Mouse (Mus musculus) forebrain, embryonic 10.5 days (tissue): ENCODE results near the gene Mrpl52. TPM values are rescaled to one million over a fixed set of nuclear protein-coding genes. Genes with fewer than 3 reads are reported as not detected.
A peak's percentile ranks its signal among the peaks of the same experiment; 100 is the strongest.

Experiments used
- DNase-seq: peaks from one replicate; pipeline ENCODE4 v3.0.0-alpha.2; 2017; ENCODE audit warnings: low spot score; ENCODE audit errors: extremely low spot score
- H3K27ac ChIP-seq: fragments of 300-500 bp; sonication (generic); 2 replicates; pipeline ENCODE4 v1.5.1; 2016; ENCODE audit warnings: mild to moderate bottlenecking
- H3K27me3 ChIP-seq: fragments of 300-500 bp; sonication (generic); 2 replicates; pipeline ENCODE4 v1.6.1; 2016; ENCODE audit warnings: mild to moderate bottlenecking; ENCODE audit not compliant: poor library complexity, severe bottlenecking
- H3K36me3 ChIP-seq: fragments of 300-500 bp; sonication (generic); replicated peaks from 2 replicates; pipeline ENCODE4 v1.6.1; 2016; ENCODE audit warnings: mild to moderate bottlenecking, moderate library complexity
- H3K4me1 ChIP-seq: fragments of 300-500 bp; sonication (generic); 2 replicates; pipeline ENCODE4 v1.6.1; 2016
- H3K4me3 ChIP-seq: fragments of 300-500 bp; sonication (generic); 2 replicates; pipeline ENCODE4 v1.5.1; 2016; ENCODE audit warnings: mild to moderate bottlenecking, moderate library complexity
- H3K9me3 ChIP-seq: fragments of 300-500 bp; sonication (generic); 2 replicates; pipeline ENCODE4 v1.6.1; 2016; ENCODE audit warnings: mild to moderate bottlenecking, moderate library complexity
- WGBS: fragments of 180-500 bp; shearing (Covaris S2); methylation state at CpG from one replicate; pipeline ENCODE4 v1.1.7; 2016; 5-methylcytosine and 5-hydroxymethylcytosine counted together
- polyA plus RNA-seq: library from polyadenylated mRNA; unstranded; fragments of >200 nt; fragmentation: Nextera tagmentation; extraction: Ambion mirVana; gene quantifications from 2 replicates; pipeline ENCODE4 v1.2.1, GENCODE M21; 2016

Mrpl52 gene
- polyA plus RNA-seq, result 200 and 201 TPM in 2 replicates

- Histone ChIP-seq H3K4me1 (peaks cover 47% of the 10 kb centered on the region), H3K4me3 (peak within 1 kb of the TSS; percentile 86), H3K9me3 (no peaks in the 10 kb centered on the region), H3K27me3 (peaks cover 4% of the 10 kb centered on the region), H3K36me3 (peaks cover 18% of the 10 kb centered on the region), H3K27ac (peak within 1 kb of the TSS; percentile 92)
- under 1% methylated on average over 48 of the region's 48 CpGs for WGBS
- peak; percentile 94 for DNase-seq
Observed at GRCm38 (mm10) chr14:54426689-54427398, at the start of gene Mrpl52. TSS of gene Mrpl52 (plus strand) at chr14:54426909.

- H3K36me3 ChIP-seq, result no peaks in the 10 kb centered on the region; the same call in 1 of the 2 replicates
- H3K4me3 ChIP-seq, result no peak overlapping the region
- no peak for DNase-seq
- no peaks in the 10 kb centered on the region for H3K9me3 ChIP-seq
- 88% methylated on average over 6 of the region's 6 CpGs for WGBS
- H3K27me3 ChIP-seq, result no peaks in the 10 kb centered on the region
- no peak overlapping the region for H3K27ac ChIP-seq
- peaks cover 14% of the 10 kb centered on the region for H3K4me1 ChIP-seq
Observed at GRCm38 (mm10) chr14:54377166-54377565, 49.5 kb upstream of the Mrpl52 start.

DNA sequence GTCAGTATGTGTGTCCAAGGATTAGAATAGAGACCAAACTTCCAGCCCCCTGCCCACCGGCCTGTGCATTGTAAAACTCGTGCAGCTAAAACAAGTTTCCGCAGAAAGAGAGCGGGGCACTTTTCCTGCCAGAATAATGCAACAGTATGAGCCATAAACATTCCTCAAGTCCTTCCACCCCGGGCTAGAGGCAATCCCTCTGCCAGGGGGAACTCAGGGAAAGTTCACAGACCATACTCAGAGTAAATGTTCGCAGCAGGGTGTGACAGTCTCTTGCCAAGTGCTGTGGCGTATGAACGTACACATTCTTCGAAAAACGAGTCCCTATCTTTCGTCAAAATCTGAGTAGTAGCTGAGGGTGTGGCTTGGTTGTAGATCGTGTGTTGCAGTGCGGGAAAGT lies 47.1 kb upstream of the Mrpl52 start:
- H3K27me3 ChIP-seq, result no peaks in the 10 kb centered on the region
- peaks cover 30% of the 10 kb centered on the region for H3K4me1 ChIP-seq
- no peak overlapping the region for H3K4me3 ChIP-seq
- no peaks in the 10 kb centered on the region for H3K36me3 ChIP-seq
- H3K27ac ChIP-seq, result no peak overlapping the region
- DNase-seq, result no peak
- WGBS, result 88% methylated on average over 13 of the region's 13 CpGs
- H3K9me3 ChIP-seq, result no peaks in the 10 kb centered on the region

DNA sequence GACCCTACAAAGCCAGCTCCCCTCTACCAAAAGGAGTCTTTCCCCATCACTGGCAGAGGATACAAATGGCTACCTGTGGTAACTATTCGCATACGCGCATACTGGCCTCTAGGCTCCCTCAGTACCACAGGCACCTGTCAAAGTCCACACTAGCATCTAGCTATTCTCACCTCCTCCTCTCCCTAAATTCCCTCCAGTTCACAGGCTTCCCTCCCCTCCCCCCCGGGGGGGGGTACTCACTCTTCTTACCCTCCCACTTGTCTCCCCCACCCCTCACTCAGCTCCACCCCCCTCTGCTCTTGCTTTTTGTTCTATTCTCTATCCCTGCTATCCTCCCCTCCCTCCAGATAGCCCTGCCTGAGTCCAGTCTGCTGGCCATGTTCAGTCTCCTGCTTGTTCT lies 46.1 kb upstream of the Mrpl52 start:
- WGBS, result 76% methylated on average over 4 of the region's 4 CpGs
- no peak overlapping the region for H3K4me3 ChIP-seq
- H3K4me1 ChIP-seq, result peaks cover 30% of the 10 kb centered on the region
- no peak for DNase-seq
- H3K27me3 ChIP-seq, result no peaks in the 10 kb centered on the region
- no peaks in the 10 kb centered on the region for H3K9me3 ChIP-seq
- H3K36me3 ChIP-seq, result no peaks in the 10 kb centered on the region
- H3K27ac ChIP-seq, result peak overlapping the region; percentile 1; the same call in 1 of the 2 replicates

DNA sequence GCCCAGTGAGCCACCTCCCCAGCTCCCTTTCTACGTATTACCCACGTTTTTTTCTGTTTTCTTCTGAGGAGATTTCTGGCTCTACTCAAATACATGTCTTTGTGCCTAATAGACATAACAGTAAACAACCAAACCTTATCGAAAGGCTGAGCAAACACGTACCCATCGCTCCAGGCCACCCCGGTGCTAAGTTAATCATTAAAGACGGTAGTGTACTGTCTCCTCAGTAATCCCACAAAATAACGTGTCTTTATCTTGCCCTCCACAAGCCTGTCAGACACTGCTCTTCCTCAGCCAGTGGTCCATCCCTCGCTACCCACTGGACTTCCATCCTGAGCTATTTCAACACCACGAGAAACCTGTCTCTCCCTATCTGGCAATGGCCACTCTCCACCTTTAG lies 44.9 kb upstream of the Mrpl52 start:
- Histone ChIP-seq H3K27me3 (no peaks in the 10 kb centered on the region), H3K9me3 (no peaks in the 10 kb centered on the region), H3K4me1 (peaks cover 30% of the 10 kb centered on the region), H3K4me3 (no peak overlapping the region), H3K27ac (0 out of 2 replicates have a peak overlapping the region, but pooled peaks have one; percentile 17), H3K36me3 (no peaks in the 10 kb centered on the region)
- no peak for DNase-seq
- 79% methylated on average over 10 of the region's 10 CpGs for WGBS

DNA sequence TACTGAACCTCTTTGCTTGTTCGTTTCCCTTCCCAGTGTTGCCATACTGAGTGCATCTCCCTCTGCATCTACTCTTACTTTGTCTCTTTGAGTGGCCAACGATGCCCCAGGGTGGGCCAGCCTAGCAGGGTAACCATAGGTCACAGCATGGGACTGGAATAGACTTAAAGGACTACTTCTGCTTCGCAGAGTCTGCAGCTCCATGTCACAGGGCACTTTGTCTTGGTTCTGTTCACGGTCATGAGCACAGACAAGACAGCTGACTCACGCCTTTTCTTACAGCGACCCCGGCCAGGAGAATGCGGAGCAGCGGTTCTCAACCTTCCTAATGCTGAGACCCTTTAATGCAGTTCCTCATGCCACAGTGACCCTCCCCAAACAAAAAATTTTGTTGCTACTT lies 44.1 kb upstream of the Mrpl52 start:
- DNase-seq, result no peak
- Histone ChIP-seq H3K9me3 (no peaks in the 10 kb centered on the region), H3K4me1 (peaks cover 34% of the 10 kb centered on the region), H3K36me3 (no peaks in the 10 kb centered on the region), H3K27ac (no peak overlapping the region), H3K4me3 (no peak overlapping the region), H3K27me3 (no peaks in the 10 kb centered on the region)
- WGBS, result 69% methylated on average over 9 of the region's 9 CpGs

- Histone ChIP-seq H3K4me3 (no peak overlapping the region), H3K4me1 (peaks cover 34% of the 10 kb centered on the region), H3K9me3 (no peaks in the 10 kb centered on the region), H3K27me3 (no peaks in the 10 kb centered on the region), H3K27ac (peak overlapping the region; percentile 17; the same call in 1 of the 2 replicates), H3K36me3 (no peaks in the 10 kb centered on the region)
- DNase-seq, result no peak
- 60% methylated on average over 4 of the region's 4 CpGs for WGBS
Observed at GRCm38 (mm10) chr14:54383355-54383771, 43.3 kb upstream of the Mrpl52 start.

DNA sequence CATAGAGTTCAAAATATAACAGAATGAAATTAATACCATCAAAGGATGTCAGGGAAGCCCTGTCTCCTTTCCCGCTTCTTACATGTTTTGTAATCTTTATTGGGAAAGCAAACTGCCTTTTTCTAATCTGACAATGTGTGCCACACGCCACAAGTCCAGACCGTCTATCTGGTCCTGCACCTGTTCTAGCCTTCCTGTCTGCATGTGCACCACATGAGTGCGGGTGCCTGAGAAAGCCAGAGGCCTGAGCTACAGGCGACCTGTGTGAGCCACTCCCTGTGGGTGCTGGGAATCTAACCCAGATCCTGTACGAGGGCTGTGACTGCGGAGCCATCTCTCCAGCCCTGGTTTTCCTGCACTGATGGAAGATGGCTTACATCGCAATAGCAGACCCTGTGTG lies 42.3 kb upstream of the Mrpl52 start:
- Histone ChIP-seq H3K9me3 (no peaks in the 10 kb centered on the region), H3K36me3 (no peaks in the 10 kb centered on the region), H3K27ac (no peak overlapping the region), H3K4me3 (no peak overlapping the region), H3K27me3 (no peaks in the 10 kb centered on the region), H3K4me1 (peaks cover 34% of the 10 kb centered on the region)
- DNase-seq, result no peak
- WGBS, result 95% methylated on average over 8 of the region's 8 CpGs

DNA sequence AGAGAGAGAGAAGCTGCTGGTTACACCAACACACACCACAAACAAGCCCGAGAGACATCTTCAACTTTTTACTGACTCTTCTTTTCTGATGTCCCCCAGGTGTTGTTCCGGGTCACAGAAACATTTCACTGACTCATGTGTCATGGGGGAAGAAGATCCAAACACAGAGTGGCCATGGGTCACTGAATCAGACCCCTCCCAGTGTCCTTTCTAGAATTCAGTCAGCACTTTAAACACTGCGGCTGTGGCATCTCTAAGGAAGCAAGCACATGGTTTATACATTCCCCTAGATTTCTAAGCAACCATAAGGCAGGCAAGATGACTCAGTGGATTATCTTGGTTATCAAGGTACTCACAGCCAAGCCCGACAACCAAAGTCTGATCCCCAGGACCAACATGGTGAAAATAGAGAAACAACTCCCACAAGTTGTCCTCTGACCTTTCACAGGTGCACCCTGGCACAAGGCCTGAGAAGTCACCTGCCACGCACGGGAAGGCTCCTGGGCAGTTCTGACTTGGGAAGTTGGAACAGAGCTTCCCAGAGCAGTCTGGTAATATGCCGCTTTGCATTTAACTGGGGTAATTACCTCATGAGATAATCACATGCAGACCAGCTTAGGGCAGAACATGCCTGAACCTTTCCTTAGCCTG lies 40.6 kb upstream of the Mrpl52 start:
- no peak overlapping the region for H3K27ac ChIP-seq
- H3K9me3 ChIP-seq, result no peaks in the 10 kb centered on the region
- no peak overlapping the region for H3K4me3 ChIP-seq
- H3K36me3 ChIP-seq, result no peaks in the 10 kb centered on the region
- WGBS, result 87% methylated on average over 7 of the region's 7 CpGs
- H3K4me1 ChIP-seq, result peaks cover 24% of the 10 kb centered on the region
- DNase-seq, result no peak
- no peaks in the 10 kb centered on the region for H3K27me3 ChIP-seq

DNA sequence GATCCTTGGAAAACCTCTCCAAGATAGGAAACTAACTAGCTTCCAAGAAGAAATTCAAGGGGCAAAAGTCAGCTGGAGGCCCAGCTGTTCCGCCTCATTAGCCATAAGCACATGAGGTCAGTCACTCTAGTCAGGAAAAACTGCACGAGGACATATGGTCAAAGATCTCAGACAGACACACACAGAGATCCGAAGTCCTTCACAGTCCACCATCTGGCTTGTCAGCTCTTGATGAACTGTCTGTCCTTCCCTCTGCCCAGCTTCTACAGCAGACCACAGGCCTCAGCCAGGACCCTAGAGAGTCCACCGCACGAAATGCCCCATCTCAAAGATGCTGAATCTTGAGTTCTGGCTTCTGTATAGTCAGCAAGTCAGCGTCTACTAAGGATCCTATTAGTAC lies 39.2 kb upstream of the Mrpl52 start:
- DNase-seq, result no peak
- Histone ChIP-seq H3K36me3 (no peaks in the 10 kb centered on the region), H3K27me3 (no peaks in the 10 kb centered on the region), H3K27ac (no peak overlapping the region), H3K9me3 (no peaks in the 10 kb centered on the region), H3K4me3 (no peak overlapping the region), H3K4me1 (peaks cover 16% of the 10 kb centered on the region)
- 86% methylated on average over 6 of the region's 6 CpGs for WGBS

DNA sequence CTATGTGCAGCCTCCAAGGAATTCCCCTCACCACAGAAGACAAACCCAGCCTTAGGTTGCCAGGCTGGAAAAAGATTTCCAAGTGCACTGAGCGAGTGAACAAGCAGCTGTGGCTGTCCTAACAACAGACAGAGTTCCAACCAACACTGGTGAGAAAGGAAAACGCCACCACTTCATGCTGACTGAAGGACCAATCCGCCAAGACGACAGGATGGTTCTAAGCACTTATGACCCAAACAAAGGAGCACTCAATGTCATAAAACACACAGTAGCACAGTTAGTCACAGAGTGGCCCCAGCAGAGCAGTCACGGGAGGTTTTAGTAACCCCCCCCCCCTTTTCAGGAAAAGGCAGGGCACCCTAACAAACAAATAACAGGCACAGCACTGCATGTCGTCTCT lies 35.9 kb upstream of the Mrpl52 start:
- 81% methylated on average over 6 of the region's 6 CpGs for WGBS
- 0 out of 2 replicates have a peak, but pooled peaks cover 4% of the 10 kb centered on the region for H3K4me1 ChIP-seq
- H3K4me3 ChIP-seq, result no peak overlapping the region
- H3K27ac ChIP-seq, result no peak overlapping the region
- H3K9me3 ChIP-seq, result no peaks in the 10 kb centered on the region
- H3K27me3 ChIP-seq, result no peaks in the 10 kb centered on the region
- H3K36me3 ChIP-seq, result no peaks in the 10 kb centered on the region
- DNase-seq, result no peak

- Histone ChIP-seq H3K27ac (no peak overlapping the region), H3K4me1 (peaks cover 1% of the 10 kb centered on the region; the same call in 1 of the 2 replicates), H3K9me3 (no peaks in the 10 kb centered on the region), H3K4me3 (no peak overlapping the region), H3K27me3 (no peaks in the 10 kb centered on the region), H3K36me3 (no peaks in the 10 kb centered on the region)
- 82% methylated on average over 3 of the region's 3 CpGs for WGBS
- DNase-seq, result no peak
Observed at GRCm38 (mm10) chr14:54393794-54394193, 32.9 kb upstream of the Mrpl52 start.

DNA sequence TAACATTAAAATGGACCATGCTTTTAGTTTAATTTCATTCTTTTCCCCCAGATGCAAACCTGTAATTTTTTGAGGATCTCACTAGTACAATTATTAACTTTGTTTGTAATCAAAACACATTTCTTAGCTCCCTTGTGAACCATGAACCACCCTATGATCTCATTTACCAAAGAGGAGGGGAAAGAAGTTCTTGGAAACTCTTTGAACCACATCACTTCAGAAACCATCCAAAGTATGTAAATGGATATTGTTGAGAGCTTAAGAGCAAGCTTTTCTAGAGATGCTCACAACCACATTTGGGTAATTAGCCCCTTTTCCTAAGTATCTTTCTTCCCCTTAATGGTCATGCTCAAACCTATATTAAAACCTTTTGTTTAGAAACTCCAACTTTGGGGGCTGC lies 32.4 kb upstream of the Mrpl52 start:
- DNase-seq, result no peak
- Histone ChIP-seq H3K4me3 (no peak overlapping the region), H3K27ac (no peak overlapping the region), H3K36me3 (no peaks in the 10 kb centered on the region), H3K27me3 (no peaks in the 10 kb centered on the region), H3K4me1 (peaks cover 6% of the 10 kb centered on the region; the same call in 1 of the 2 replicates), H3K9me3 (no peaks in the 10 kb centered on the region)
